Mouse (Mus musculus) urinary bladder, adult 2 months (tissue): ENCODE results near the gene Rgs9bp. TPM values are rescaled to one million over a fixed set of nuclear protein-coding genes. Genes with fewer than 3 reads are reported as not detected.
A peak's percentile ranks its signal among the peaks of the same experiment; 100 is the strongest.
"Not testable (repeated sequence)": the region's sequence is repeated elsewhere in the genome, so short reads cannot be mapped to it uniquely, and the experiment has no call there.

Experiments used
- DNase-seq: peaks from one replicate; pipeline ENCODE4 v3.0.0; 2022; ENCODE audit warnings: low spot score
- polyA plus RNA-seq: library from polyadenylated mRNA; depleted of rRNA; stranded (reverse); fragments of >200 nt; gene quantifications from 2 replicates; pipeline ENCODE4 v1.2.3, GENCODE M21; 2012

The Rgs9bp gene
- polyA plus RNA-seq, 1 experiment = 0.52 TPM

GRCm38 (mm10) chr7:35583476-35584025, 1.8 kb downstream of the Rgs9bp start:
- no peak for DNase-seq

GRCm38 (mm10) chr7:35582719-35583118, 2.7 kb downstream of the Rgs9bp start:
- no peak for DNase-seq

GRCm38 (mm10) chr7:35579849-35580248, 5.5 kb downstream of the Rgs9bp start:
- DNase-seq = no peak

GRCm38 (mm10) chr7:35570883-35571282, 14.5 kb downstream of the Rgs9bp start:
- DNase-seq = not testable (repeated sequence)

GRCm38 (mm10) chr7:35569724-35570123, 15.7 kb downstream of the Rgs9bp start:
- DNase-seq = not testable (repeated sequence)

- DNase-seq = not testable (repeated sequence)
These were observed 19.4 kb downstream of the Rgs9bp start for GRCm38 (mm10) chr7:35565965-35566364.

- DNase-seq = not testable (repeated sequence)
These were observed 20.5 kb downstream of the Rgs9bp start for GRCm38 (mm10) chr7:35564872-35565271.

- no peak for DNase-seq
These were observed 21.1 kb downstream of the Rgs9bp start for GRCm38 (mm10) chr7:35564067-35564865.

GRCm38 (mm10) chr7:35563071-35563470, 22.3 kb downstream of the Rgs9bp start:
- no peak for DNase-seq

GRCm38 (mm10) chr7:35559838-35560237, 25.5 kb downstream of the Rgs9bp start:
- no peak for DNase-seq

- DNase-seq = no peak
These were observed 26.7 kb downstream of the Rgs9bp start for GRCm38 (mm10) chr7:35558681-35559080.

- no peak for DNase-seq
These were observed 27.8 kb downstream of the Rgs9bp start for GRCm38 (mm10) chr7:35557577-35557976.

- DNase-seq = no peak
These were observed 28.5 kb downstream of the Rgs9bp start for GRCm38 (mm10) chr7:35556905-35557304.

GRCm38 (mm10) chr7:35556205-35556603, 29.2 kb downstream of the Rgs9bp start, which contains the start of gene Nudt19:
TSS of gene Nudt19 (minus strand) at chr7:35556304.
- no peak for DNase-seq

GRCm38 (mm10) chr7:35555224-35556204, 29.9 kb downstream of the Rgs9bp start:
- peak; percentile 83 for DNase-seq

- DNase-seq = no peak
These were observed 30.7 kb downstream of the Rgs9bp start for GRCm38 (mm10) chr7:35554605-35555175.

- no peak for DNase-seq
These were observed 31.4 kb downstream of the Rgs9bp start for GRCm38 (mm10) chr7:35553751-35554604.

GRCm38 (mm10) chr7:35545881-35546280, 39.5 kb downstream of the Rgs9bp start:
- DNase-seq = no peak

- DNase-seq = no peak
These were observed 47.8 kb downstream of the Rgs9bp start, which contains the start of gene Tdrd12 for GRCm38 (mm10) chr7:35537562-35537961. TSS of gene Tdrd12 (minus strand) at chr7:35537745.

- DNase-seq = no peak
These were observed 49.5 kb downstream of the Rgs9bp start for GRCm38 (mm10) chr7:35535750-35536512.
